24 mouse cellular contexts compared by ENCODE assay signal in genomic region chr9:5410988-5411568, GRCm38 (mm10).
"Had no signal": no experiment of that assay in that cellular context is flagged by ENCODE, and none has a peak within 500 bp of the region (broad histone marks: within the 10 kb centered on the region; RNA-seq: fewer than 3 reads in every experiment).

No protein-coding gene starts in this region.

- H3K9me3 ChIP-seq: heart, embryonic 10.5 days; heart, embryonic 12.5 days; hindbrain, embryonic 10.5 days; hindbrain, embryonic 12.5 days; limb, embryonic 13.5 days; limb, embryonic 15.5 days; liver, embryonic 12.5 days had no signal

- H3K4me1 ChIP-seq: heart, embryonic 10.5 days; heart, embryonic 12.5 days; hindbrain, embryonic 12.5 days; limb, embryonic 13.5 days; limb, embryonic 15.5 days; liver, embryonic 12.5 days had no signal

- H3K4me3 ChIP-seq: gastrocnemius, adult 2 months; heart, embryonic 10.5 days; heart, embryonic 12.5 days; hindbrain, embryonic 10.5 days; hindbrain, embryonic 12.5 days; layer of hippocampus, adult 2 months; left cerebral cortex, adult 2 months; limb, embryonic 13.5 days; limb, embryonic 15.5 days; liver, embryonic 12.5 days had no signal

- H3K36me3 ChIP-seq: heart, embryonic 10.5 days; heart, embryonic 12.5 days; hindbrain, embryonic 10.5 days; hindbrain, embryonic 12.5 days; limb, embryonic 13.5 days; limb, embryonic 15.5 days; liver, embryonic 12.5 days had no signal

- H3K27me3 ChIP-seq: heart, embryonic 12.5 days; hindbrain, embryonic 12.5 days; limb, embryonic 13.5 days; limb, embryonic 15.5 days; liver, embryonic 12.5 days had no signal

- H3K9ac ChIP-seq: heart, embryonic 12.5 days; hindbrain, embryonic 12.5 days; hindbrain, embryonic 14.5 days; limb, embryonic 13.5 days; limb, embryonic 15.5 days; liver, embryonic 12.5 days had no signal

- DNase-seq: gastrocnemius, adult 2 months; gastrocnemius, postnatal 10 days; gastrocnemius, postnatal 25 days; heart, adult 18-20 months; heart, postnatal 10 days; heart, postnatal 4 days; kidney, adult 18-20 months; kidney, adult 8-10 months; kidney, postnatal 10 days; kidney, postnatal 25 days; kidney, postnatal 4 days; left cerebral cortex, postnatal 4 days had no signal

- ATAC-seq: hindbrain, embryonic 16.5 days; inflammation-experienced regulatory T-cells, adult 6 months; liver, embryonic 12.5 days had no signal

- H3K4me2 ChIP-seq: heart, embryonic 12.5 days; hindbrain, embryonic 12.5 days; hindbrain, embryonic 14.5 days; limb, embryonic 13.5 days; limb, embryonic 15.5 days; liver, embryonic 12.5 days had no signal

- H3K27ac ChIP-seq: gastrocnemius, adult 2 months; heart, embryonic 10.5 days; hindbrain, embryonic 10.5 days; hindbrain, embryonic 12.5 days; hindbrain, embryonic 14.5 days; layer of hippocampus, adult 2 months; left cerebral cortex, adult 2 months; limb, embryonic 13.5 days; limb, embryonic 15.5 days; liver, embryonic 12.5 days had no signal
